Mouse (Mus musculus): ENCODE measurements around the gene Tlr13.

The Tlr13 gene

GRCm38 (mm10) chrX:106142936-106143335 lies at the start of gene Tlr13:
TSS of gene Tlr13 (plus strand) at chrX:106143204.
- no peak for DNase-seq (ENCODE audit: low spot score in 2 of 2)

- DNase-seq (ENCODE audit: low spot score in 2 of 2), result peak in 1 of 2 experiments; percentile 6
These were observed 37.5 kb upstream of the Tlr13 start for GRCm38 (mm10) chrX:106105464-106105863.

DNA sequence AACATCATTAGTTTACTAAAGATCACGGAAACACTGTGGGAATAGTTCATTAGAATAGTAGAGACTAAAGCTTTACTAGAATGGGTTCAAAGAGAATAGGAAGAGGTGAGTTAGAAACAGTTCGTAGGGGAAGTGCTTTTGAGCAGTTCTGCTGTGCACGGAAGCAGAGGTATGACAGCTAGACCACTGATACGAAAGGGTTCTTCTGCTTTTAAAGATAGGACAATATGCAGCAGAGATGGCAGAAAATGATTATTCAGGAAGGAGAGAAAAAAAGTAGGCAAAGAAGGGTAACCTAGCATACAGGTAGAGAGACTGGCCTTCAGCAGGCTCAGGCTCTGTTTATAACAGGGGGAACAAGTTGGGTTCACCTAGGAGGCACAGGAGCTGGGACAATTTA lies 29.1 kb upstream of the Tlr13 start:
- DNase-seq (ENCODE audit: low spot score in 2 of 2), result no peak

- no peak for DNase-seq (ENCODE audit: low spot score in 2 of 2)
These were observed 28.3 kb upstream of the Tlr13 start for GRCm38 (mm10) chrX:106114674-106115073.

DNA sequence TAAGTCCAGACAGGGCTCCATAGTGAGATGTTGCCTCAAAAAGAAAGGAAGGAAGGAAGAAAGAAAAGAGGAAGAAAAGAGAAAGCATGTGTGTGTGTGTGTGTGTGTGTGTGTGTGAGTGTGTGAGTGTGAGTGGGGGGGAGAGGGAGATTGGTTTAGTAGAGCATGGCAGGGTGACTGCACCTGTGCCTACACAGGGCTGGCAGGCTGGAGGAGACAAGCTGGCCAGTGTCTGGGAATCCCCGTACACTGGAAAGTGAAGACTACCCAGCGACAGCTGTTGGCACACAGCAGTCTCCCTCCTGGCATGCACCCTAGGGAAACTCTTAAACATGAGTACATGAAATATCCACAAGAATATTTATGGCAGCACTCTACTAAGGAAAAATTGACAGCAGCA lies 20.2 kb upstream of the Tlr13 start:
- peak in 1 of 2 experiments; percentile 17 for DNase-seq (ENCODE audit: low spot score in 2 of 2)

DNA sequence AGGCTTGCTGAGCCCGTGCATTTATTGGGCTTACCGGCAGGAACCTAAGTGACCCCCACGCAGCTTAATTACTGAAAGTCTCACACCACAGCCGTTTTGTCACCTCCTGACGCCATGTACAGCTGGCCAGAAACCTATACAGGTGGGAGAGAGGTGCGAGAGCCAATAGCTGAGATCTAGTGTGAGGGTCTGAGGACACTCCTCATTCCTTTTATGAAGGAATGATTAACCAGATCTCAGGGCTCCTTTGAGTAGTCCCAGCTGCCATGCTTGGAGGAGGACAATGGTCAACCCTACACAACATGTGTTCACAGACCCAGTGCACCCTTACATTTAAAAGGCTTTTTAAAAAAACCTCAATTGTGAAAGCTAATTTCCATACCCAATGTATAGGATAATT lies 14.7 kb upstream of the Tlr13 start:
- no peak for DNase-seq (ENCODE audit: low spot score in 2 of 2)

DNA sequence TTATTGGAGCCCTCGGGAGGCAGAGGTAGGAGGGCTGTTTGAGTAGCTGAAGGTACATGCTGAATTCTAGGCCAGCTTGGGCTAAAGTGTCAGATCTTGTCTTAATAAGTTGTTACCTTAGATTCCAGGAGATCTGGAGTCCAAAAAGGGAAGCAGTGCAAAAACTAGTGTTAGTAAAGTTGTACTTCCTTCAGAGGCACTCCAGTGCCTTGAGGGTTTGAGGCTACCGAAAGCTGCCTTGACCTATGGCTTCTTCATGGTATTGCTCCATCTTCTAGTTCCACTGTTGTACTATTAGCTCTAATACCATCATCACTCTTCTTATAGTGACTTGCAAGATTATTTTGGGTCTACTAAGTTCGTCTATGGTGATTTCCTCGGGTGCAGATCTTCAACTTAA lies 13.1 kb upstream of the Tlr13 start:
- no peak for DNase-seq (ENCODE audit: low spot score in 2 of 2)

DNA sequence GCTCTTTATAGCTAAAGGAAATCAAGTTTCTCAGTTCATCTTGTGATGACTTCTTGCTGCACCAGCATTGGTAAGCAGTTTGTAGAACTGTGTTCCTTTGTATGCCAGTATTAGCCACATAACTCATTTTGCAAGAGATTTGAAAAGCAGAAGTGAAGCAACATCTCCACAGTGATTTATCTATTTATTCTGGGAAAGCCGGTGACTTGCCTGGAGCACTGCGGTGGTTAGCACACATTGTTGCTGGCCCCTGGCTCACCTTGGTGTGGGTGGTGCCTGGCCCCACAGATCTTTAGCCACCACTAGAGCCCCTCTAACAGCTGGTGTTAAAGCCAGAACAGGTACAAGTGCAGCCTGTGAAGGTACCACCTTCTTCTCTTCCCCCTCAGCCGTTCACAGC lies 8.1 kb upstream of the Tlr13 start:
- DNase-seq (ENCODE audit: low spot score in 2 of 2), result no peak

DNA sequence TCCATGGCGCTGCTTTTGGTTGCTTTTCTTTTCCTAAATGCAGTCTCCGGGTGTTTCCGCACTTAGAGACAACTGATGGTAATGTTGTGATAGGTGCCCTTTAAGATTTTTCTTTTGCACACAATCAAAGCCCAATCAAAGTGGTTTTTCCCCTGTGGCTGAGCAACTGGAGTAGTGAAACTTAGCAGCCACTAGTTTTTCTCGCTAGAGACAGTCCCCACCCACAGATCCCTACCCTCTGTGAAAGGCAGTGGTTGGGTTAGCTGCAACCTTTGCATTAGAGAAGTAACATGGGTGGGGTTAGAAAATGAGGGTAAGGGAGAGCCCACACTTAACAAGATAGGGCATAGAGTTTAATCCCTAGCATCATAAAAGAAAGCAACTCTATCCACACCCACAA lies 7.5 kb upstream of the Tlr13 start:
- peak; percentile 42 to 50 for DNase-seq (ENCODE audit: low spot score in 2 of 2)

DNA sequence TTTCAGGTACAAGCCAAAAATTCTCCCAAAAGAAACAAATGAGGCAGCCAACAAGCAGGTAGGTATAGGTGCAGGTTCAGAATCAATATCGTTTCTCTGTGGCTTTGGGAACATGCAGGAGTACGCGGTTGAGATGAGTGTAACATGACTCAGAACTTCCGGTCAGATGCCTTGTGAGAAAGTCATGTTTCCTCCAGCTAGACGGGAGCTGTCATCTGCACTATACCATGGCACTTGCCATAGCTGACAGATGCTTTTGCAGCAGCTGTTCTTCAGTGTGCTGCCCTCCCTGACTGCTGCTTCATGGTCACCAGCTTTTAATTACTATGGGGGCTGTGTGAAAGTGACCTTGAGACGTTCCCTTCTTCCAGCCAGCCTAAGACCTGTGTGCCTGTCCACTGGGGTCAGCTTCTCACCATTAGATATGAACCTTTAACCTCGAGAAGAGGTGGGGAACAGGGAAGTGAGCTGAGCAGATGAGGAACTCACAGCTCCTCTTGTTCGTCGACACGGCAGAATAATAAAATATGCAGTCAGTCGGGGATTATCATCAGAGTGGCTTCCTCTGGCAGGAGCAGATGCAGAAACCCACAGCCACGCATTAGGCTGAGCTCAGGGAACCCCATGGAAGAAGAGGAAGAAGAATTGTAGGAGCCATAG lies 7.0 kb upstream of the Tlr13 start:
- DNase-seq (ENCODE audit: low spot score in 2 of 2), result peak; percentile 23 to 43

GRCm38 (mm10) chrX:106139309-106140070 lies 3.5 kb upstream of the Tlr13 start:
- peak in 1 of 2 experiments; percentile 24 for DNase-seq (ENCODE audit: low spot score in 2 of 2)

- no peak for DNase-seq (ENCODE audit: low spot score in 2 of 2)
These were observed 5.2 kb downstream of the Tlr13 start for GRCm38 (mm10) chrX:106148185-106148584.

DNA sequence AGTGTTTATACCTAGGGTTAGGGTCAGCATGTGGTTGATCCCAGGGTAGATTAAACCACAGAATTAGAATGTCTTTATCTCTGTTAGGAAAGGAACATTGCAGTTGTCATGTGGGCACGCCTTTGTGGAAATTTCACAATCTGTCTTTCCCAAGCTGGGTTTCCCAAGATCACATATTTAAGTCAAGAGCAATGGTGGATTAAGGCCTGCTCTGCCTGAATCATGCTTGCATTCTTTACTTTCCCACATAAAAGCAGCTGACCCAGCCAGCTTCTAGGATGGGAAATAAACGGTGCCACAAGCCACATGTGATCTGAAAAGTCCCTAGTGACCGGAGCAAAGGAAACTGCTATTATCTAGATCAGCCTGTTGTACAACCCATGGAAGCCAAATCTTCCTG lies 6.5 kb downstream of the Tlr13 start:
- no peak for DNase-seq (ENCODE audit: low spot score in 2 of 2)

DNA sequence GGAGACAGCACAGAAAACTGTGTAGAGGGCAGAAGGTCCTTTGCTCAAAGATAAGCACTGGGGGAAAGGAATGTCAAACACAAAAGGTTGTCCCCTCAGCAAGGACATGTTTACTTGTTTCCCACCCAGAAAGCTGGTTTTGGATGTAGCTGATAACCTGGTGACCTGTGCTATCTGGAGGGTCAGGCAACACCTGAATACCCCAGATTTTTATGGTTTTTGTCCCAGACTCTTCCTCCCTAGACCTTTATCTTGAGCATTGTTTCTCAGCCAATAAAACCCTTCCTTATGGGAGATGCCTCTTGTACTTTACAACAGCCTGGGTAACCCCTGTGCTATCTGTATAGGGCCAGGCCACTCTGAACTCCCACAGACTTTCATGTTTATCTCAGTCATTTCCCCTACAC lies 11.2 kb downstream of the Tlr13 start:
- no peak for DNase-seq (ENCODE audit: low spot score in 2 of 2)

DNA sequence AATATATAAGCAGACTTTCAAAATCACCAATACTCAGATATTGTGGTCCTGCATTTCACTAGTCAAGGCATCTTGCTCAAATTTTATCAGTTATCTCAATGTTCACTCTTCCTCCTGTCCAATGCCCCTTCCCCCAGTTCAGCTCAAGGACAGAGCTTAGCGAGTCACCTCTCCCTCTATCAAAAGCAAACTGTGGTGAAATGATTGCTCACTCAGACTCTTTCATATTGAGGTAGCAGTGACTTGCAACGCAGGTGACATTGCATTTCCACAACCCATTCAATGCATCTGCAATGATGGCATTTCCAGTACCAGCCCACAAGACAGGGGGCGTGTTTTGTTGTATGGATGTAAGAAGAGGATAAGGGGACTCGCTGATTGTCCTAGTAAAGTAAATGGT lies 12.9 kb downstream of the Tlr13 start:
- no peak for DNase-seq (ENCODE audit: low spot score in 2 of 2)

DNA sequence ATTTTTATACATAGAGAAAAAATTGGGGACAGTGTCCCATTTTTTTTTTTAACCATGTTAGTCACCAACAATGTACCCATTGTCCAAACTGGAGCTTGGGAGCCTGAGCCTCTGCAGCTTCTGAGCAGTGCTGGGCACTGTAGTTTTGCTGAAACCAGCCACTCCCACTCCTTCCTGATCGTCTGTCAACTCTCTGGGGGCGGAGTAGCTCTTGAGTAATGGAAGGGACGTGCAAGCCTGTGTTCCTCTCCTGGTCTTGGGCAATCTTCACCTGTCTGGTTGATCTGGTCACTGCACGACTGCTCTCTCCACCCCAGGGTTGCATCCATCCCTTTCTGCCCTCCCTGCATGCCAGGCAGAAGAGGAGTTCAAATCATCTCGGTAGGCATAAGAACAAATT lies 21.0 kb downstream of the Tlr13 start:
- DNase-seq (ENCODE audit: low spot score in 2 of 2), result peak in 1 of 2 experiments; percentile 10

- no peak for DNase-seq (ENCODE audit: low spot score in 2 of 2)
These were observed 21.6 kb downstream of the Tlr13 start for GRCm38 (mm10) chrX:106164555-106164954.

GRCm38 (mm10) chrX:106165089-106165488 lies 22.1 kb downstream of the Tlr13 start:
- DNase-seq (ENCODE audit: low spot score in 2 of 2), result peak in 1 of 2 experiments; percentile 1

DNA sequence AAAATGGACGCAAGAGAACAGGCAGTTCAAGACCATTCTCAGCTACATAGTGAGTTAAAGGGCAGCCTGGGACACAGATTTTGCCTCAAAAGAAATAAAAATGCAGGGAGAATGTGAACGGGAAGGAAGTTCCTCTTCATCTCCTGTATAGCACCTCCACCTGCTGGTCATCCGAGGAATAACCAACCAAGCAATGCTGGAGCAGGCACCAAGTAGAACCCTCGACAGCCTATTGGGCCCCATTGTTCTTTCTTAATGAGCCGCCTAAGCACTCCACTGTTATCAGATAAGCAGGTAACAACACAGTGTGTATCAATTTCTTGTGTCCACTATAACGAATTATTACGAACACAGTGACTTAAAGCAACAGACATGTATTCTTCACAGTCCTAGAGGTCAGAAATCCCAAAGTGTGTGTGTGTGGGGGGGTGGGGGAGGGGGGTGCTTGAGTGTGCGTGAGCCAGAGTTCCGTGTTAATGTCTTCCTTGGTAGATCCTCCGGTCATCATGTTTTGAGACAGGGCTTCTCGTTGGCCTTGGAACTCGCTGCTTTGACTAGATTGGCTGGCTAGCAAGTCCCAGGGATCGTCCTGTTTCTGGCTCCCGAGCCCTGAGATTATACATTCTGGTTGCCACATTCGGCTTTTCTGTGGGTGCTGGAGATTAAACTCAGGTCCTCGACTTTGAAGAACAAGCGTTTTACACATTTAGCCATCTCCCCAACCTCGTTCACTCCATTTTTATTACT lies 28.3 kb downstream of the Tlr13 start:
- peak; percentile 61 to 69 for DNase-seq (ENCODE audit: low spot score in 2 of 2)

DNA sequence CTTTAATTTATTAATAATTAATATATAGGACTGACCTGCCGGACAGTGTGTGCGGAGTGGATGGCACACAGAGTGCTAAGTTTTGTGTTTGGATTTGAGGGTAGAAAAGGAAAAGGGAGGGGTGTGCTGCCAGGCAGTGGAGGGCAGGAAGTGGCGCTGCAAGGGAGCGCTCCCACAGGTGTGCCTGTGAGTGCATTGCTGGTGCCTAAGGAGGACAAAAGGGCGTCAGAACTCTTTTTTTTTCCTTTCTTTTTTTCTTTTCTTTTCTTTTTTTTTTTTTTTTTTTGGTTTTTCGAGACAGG lies 28.8 kb downstream of the Tlr13 start:
- no peak for DNase-seq (ENCODE audit: low spot score in 2 of 2)

DNA sequence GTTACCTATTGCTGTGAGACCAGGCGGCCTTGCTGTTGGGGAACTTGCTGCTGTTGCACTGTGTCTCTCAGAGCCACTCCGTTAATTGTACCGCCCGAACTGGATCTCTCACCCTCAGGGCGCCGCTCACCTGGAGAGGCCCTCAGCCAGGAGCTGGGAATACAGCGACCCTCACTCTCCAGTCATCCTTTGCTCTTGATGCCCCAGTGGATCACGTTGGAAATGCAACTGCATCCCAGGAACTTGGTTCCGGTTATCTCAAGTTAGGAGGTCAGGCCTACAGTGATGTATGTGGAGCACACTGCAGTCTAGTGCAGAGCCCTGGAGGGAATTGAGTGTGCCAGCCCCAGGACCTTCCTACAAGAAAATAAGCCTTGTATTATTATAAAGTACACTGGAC lies 33.3 kb downstream of the Tlr13 start:
- DNase-seq (ENCODE audit: low spot score in 2 of 2), result no peak

DNA sequence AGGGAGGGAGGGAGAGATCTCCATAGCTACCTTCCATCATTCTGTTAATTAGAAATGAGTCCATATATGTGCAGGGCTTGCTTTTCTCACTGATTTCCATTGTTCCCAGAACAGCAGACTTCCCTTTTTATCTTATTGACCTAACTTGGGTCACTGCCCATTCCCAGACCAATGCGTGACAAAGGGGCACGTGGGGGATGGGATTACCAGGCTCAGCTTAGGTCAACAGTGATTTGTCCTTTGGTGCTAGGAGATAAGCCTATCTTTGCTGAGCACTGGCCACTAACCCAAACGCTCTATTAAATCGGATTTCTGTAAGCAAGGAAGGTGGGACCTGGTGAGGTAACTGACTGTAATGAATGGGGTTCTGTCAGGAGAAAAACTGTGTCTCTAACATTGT lies 41.3 kb downstream of the Tlr13 start:
- DNase-seq (ENCODE audit: low spot score in 2 of 2), result no peak

DNA sequence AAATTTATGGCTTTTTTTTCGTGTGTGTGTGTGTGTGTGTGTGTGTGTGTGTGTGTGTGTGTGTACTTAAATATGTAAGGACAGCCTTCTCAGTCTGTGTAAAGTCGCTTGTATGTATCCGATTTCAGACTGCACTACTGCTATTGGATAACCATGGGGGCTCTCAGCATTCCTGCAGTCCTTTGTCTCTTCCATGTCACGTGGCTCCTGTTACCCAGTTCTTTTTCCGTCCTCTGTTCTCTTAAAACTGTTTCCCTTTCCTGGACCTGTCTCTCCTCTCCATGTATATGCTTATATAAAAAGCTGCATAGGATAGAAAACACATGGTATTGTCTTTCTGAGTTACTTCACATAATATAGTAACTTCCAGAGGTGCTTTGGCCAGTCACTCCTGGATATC lies 42.7 kb downstream of the Tlr13 start:
- DNase-seq (ENCODE audit: low spot score in 2 of 2), result no peak
